Mouse (Mus musculus): Measurements from ENCODE around the gene Fibp.

GRCm38 (mm10) chr19:5431911-5432464 lies 28.4 kb upstream of the Fibp start:
- TF ChIP-seq CTCF (IDR thresholded peaks at IDR 0.05) = no peak
- TF ChIP-seq EP300 (IDR thresholded peaks at IDR 0.05) = 0 out of 2 replicates have a peak, but pooled peaks have one; percentile 55
